Mouse (Mus musculus) left cerebral cortex, postnatal 14 days (tissue): ENCODE data around the gene Lrrc8c. TPM values are rescaled to one million over a fixed set of nuclear protein-coding genes. Genes with fewer than 3 reads are reported as not detected.

Experiments
- DNase-seq, 2 experiments: peaks; one replicate each; pipeline ENCODE4 v3.0.0; 2021 to 2022; ENCODE audit warnings: low spot score in 2 of 2, mixed read lengths in 1 of 2
- intact Hi-C: fragments of 180-260 bp; cut with DNase I; formaldehyde crosslinking; loops from one replicate; pipeline ENCODE4 v1.15.1; 2025
- total RNA-seq, 2 experiments: library from RNA; stranded (reverse); gene quantifications; 2 replicates each; pipeline ENCODE4 v1.2.3; 2021

The Lrrc8c gene
- total RNA-seq, 2 experiments from 2014 or later: 28.2 to 36.4 TPM

- intact Hi-C loops: loop anchor here (5.0 kb wide), 1 partner anchor 369 kb away; no protein-coding TSS in a partner anchor
- no peak for DNase-seq
These were observed 20.7 kb upstream of the Lrrc8c start for GRCm38 (mm10) chr5:105498429-105499000.

GRCm38 (mm10) chr5:105499396-105499795 is 19.8 kb upstream of the Lrrc8c start:
- intact Hi-C loops: loop anchor here (5.0 kb wide), 1 partner anchor 368 kb away; no protein-coding TSS in a partner anchor
- DNase-seq: no peak

- intact Hi-C loops: no loop called here
These were observed 18.8 kb upstream of the Lrrc8c start for GRCm38 (mm10) chr5:105500132-105501121.

GRCm38 (mm10) chr5:105501136-105501535 is 18.1 kb upstream of the Lrrc8c start:
- no peak for DNase-seq
- intact Hi-C loops: no loop called here

More at GRCm38 (mm10) chr5:105500132-105501121, 18.8 kb upstream of the Lrrc8c start:
- DNase-seq: no peak

GRCm38 (mm10) chr5:105508813-105509212 is 10.4 kb upstream of the Lrrc8c start:
- intact Hi-C loops: no loop called here
- no peak for DNase-seq

- intact Hi-C loops: no loop called here
- no peak for DNase-seq
These were observed 6.9 kb upstream of the Lrrc8c start for GRCm38 (mm10) chr5:105512297-105512696.

- no peak for DNase-seq
- intact Hi-C loops: no loop called here
These were observed 3.7 kb upstream of the Lrrc8c start for GRCm38 (mm10) chr5:105515532-105515931.

GRCm38 (mm10) chr5:105516290-105516689 is 2.9 kb upstream of the Lrrc8c start:
- intact Hi-C loops: no loop called here
- no peak for DNase-seq

- no peak for DNase-seq
- intact Hi-C loops: no loop called here
These were observed 1.1 kb upstream of the Lrrc8c start for GRCm38 (mm10) chr5:105517992-105518625.

GRCm38 (mm10) chr5:105518626-105519095 is 527 bp upstream of the Lrrc8c start:
- intact Hi-C loops: loop anchor here (1.0 kb wide), 1 partner anchor 136 kb away; no protein-coding TSS in a partner anchor
- peak; percentile 25 to 53 for DNase-seq

- intact Hi-C loops: loop anchor here (1.0 kb wide), 1 partner anchor 134 kb away; no protein-coding TSS in a partner anchor
- DNase-seq: no peak
These were observed 750 bp downstream of the Lrrc8c start for GRCm38 (mm10) chr5:105519976-105520300.

- intact Hi-C loops: no loop called here
These were observed 1.3 kb downstream of the Lrrc8c start for GRCm38 (mm10) chr5:105520442-105520965.

GRCm38 (mm10) chr5:105523452-105523851 is 4.3 kb downstream of the Lrrc8c start:
- no peak for DNase-seq
- intact Hi-C loops: no loop called here

More at GRCm38 (mm10) chr5:105520442-105520965, 1.3 kb downstream of the Lrrc8c start:
- no peak for DNase-seq

- DNase-seq: no peak
- intact Hi-C loops: no loop called here
These were observed 5.8 kb downstream of the Lrrc8c start for GRCm38 (mm10) chr5:105525004-105525403.

GRCm38 (mm10) chr5:105526107-105526645 is 7.0 kb downstream of the Lrrc8c start:
- intact Hi-C loops: no loop called here

GRCm38 (mm10) chr5:105526766-105527165 is 7.6 kb downstream of the Lrrc8c start:
- DNase-seq: no peak
- intact Hi-C loops: no loop called here

More at GRCm38 (mm10) chr5:105526107-105526645, 7.0 kb downstream of the Lrrc8c start:
- DNase-seq: no peak

GRCm38 (mm10) chr5:105527477-105528331 is 8.5 kb downstream of the Lrrc8c start:
- intact Hi-C loops: no loop called here
- no peak for DNase-seq

- intact Hi-C loops: no loop called here
- no peak for DNase-seq
These were observed 11.4 kb downstream of the Lrrc8c start for GRCm38 (mm10) chr5:105530576-105530975.
